Mouse (Mus musculus) myocyte (in vitro differentiated cells): ENCODE results near the gene 4921539E11Rik. TPM values are rescaled to one million over a fixed set of nuclear protein-coding genes. Genes with fewer than 3 reads are reported as not detected.

Source experiments
- H3K27me3 ChIP-seq: one replicate; pipeline ENCODE4 v1.6.1; 2011; ENCODE audit not compliant: control insufficient read depth, insufficient read depth, insufficient read length
- H3K36me3 ChIP-seq: one replicate; pipeline ENCODE4 v1.6.1; 2011; ENCODE audit not compliant: control insufficient read depth, insufficient read depth
- H3K4me2 ChIP-seq: one replicate; pipeline ENCODE4 v1.6.1; 2011; ENCODE audit warnings: low read depth, control low read depth
- H3K4me3 ChIP-seq: one replicate; pipeline ENCODE4 v1.5.1; 2011; ENCODE audit warnings: mild to moderate bottlenecking, control low read depth, moderate library complexity
- H3K79me2 ChIP-seq: one replicate; pipeline ENCODE4 v1.6.1; 2011; ENCODE audit not compliant: control insufficient read depth, insufficient read depth
- H3ac ChIP-seq: one replicate; pipeline ENCODE4 v1.6.1; 2011; ENCODE audit not compliant: control insufficient read depth, insufficient read length
- CEBPB ChIP-seq: IDR thresholded peaks from 2 replicates; pipeline ENCODE4 v1.6.1; 2011; ENCODE audit warnings: mild to moderate bottlenecking, moderate library complexity; ENCODE audit not compliant: poor library complexity, insufficient read depth, severe bottlenecking
- E2F4 ChIP-seq: IDR thresholded peaks from one replicate; pipeline ENCODE4 v1.6.1; 2011; ENCODE audit warnings: mild to moderate bottlenecking, control low read depth, moderate library complexity; ENCODE audit not compliant: insufficient read depth
- MAX ChIP-seq: IDR thresholded peaks from one replicate; pipeline ENCODE4 v1.6.1; 2011; ENCODE audit warnings: low read depth, mild to moderate bottlenecking, control low read depth
- MYOD1 ChIP-seq, 3 experiments: IDR thresholded peaks; one replicate each; pipeline ENCODE4 v1.6.1; 2011; ENCODE audit warnings: control low read depth in 2 of 3, low read depth in 2 of 3, mild to moderate bottlenecking in 2 of 3, moderate library complexity in 1 of 3; ENCODE audit not compliant: insufficient read length in 2 of 3, control insufficient read depth in 1 of 3
- MYOG ChIP-seq, 3 experiments: IDR thresholded peaks; one replicate each; pipeline ENCODE4 v1.6.1; 2011; ENCODE audit warnings: control low read depth in 2 of 3, low read depth in 2 of 3, mild to moderate bottlenecking in 2 of 3; ENCODE audit not compliant: insufficient read length in 2 of 3, control insufficient read depth in 1 of 3, insufficient read depth in 1 of 3
- POLR2A ChIP-seq: IDR thresholded peaks from one replicate; pipeline ENCODE4 v1.6.1; 2011; ENCODE audit warnings: low read depth, mild to moderate bottlenecking, control low read depth, moderate library complexity; ENCODE audit not compliant: insufficient read length
- POLR2AphosphoS2 ChIP-seq: IDR thresholded peaks from one replicate; pipeline ENCODE4 v1.6.1; 2011; ENCODE audit warnings: low read depth, control low read depth; ENCODE audit not compliant: insufficient read length
- REST ChIP-seq: IDR thresholded peaks from one replicate; pipeline ENCODE4 v1.6.1; 2011; ENCODE audit warnings: mild to moderate bottlenecking, control low read depth, moderate library complexity; ENCODE audit not compliant: insufficient read depth, insufficient read length
- SRF ChIP-seq: IDR thresholded peaks from one replicate; pipeline ENCODE4 v1.6.1; 2011; ENCODE audit warnings: low read depth; ENCODE audit not compliant: control insufficient read depth, insufficient read length
- TCF12 ChIP-seq: IDR thresholded peaks from one replicate; pipeline ENCODE4 v1.6.1; 2011; ENCODE audit warnings: mild to moderate bottlenecking, control low read depth; ENCODE audit not compliant: poor library complexity, insufficient read depth, severe bottlenecking
- TCF3 ChIP-seq: IDR thresholded peaks from one replicate; pipeline ENCODE4 v1.6.1; 2011; ENCODE audit warnings: low read depth, control low read depth; ENCODE audit not compliant: insufficient read length
- USF1 ChIP-seq: IDR thresholded peaks from one replicate; pipeline ENCODE4 v1.6.1; 2011; ENCODE audit warnings: low read depth, mild to moderate bottlenecking, control low read depth, moderate library complexity
- polyA plus RNA-seq: library from polyadenylated mRNA; unstranded; fragments of >200 nt; fragmentation: generic; extraction: Trizol; gene quantifications from one replicate; pipeline ENCODE4 v1.2.1, GENCODE M21; 2012; ENCODE audit warnings: missing spikeins

4921539E11Rik gene
- polyA plus RNA-seq, 1 experiment = not detected

DNA sequence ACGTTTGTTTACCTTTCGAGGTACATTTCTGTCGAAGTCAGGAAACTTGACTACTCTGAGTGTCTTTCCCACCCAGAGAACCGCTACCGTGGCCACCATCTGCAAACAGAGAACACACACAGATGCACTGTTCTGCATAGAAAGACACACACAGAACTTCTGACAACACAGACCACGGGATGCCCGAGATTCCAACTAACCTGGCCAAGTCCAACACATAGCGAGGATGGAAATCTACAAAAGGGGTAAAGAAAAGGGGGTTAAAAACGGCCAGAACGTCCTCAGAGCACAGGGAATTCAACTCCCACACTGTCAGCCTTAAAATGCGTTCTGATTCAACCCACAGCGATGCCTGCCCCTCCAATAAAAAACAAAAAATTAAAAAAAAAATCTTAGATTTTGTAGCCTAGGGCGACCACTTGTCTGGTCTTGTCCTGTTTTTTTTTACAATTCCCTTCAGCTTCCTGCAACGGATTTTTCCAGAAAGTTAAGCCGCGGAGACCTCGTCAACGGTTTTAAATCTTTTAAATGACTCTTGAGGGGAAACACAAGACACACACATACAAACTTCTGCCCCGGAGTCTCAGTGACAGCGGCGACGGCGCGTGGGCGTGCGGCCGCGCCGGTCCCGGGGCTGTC, 76.7 kb downstream of the 4921539E11Rik start:
- H3K79me2 ChIP-seq = peaks cover 14% of the 10 kb centered on the region
- no peaks in the 10 kb centered on the region for H3K36me3 ChIP-seq
- peak overlapping the region; percentile 99 for H3K4me2 ChIP-seq
- H3ac ChIP-seq = peak overlapping the region; percentile 62
- no peaks in the 10 kb centered on the region for H3K27me3 ChIP-seq
- TF ChIP-seq TCF3 (no peak), MYOG (IDR thresholded peaks at IDR 0.05; ENCODE audit: control insufficient read depth in 1 of 3, insufficient read depth in 1 of 3, insufficient read length in 2 of 3, low read depth in 2 of 3) (no peak), SRF (no peak), CEBPB (no peak), POLR2A (no peak), MYOD1 (IDR thresholded peaks at IDR 0.05; ENCODE audit: control insufficient read depth in 1 of 3, insufficient read length in 2 of 3, low read depth in 2 of 3) (no peak), MAX (no peak), E2F4 (no peak), TCF12 (no peak), POLR2AphosphoS2 (no peak)
- H3K4me3 ChIP-seq = peak overlapping the region; percentile 62

DNA sequence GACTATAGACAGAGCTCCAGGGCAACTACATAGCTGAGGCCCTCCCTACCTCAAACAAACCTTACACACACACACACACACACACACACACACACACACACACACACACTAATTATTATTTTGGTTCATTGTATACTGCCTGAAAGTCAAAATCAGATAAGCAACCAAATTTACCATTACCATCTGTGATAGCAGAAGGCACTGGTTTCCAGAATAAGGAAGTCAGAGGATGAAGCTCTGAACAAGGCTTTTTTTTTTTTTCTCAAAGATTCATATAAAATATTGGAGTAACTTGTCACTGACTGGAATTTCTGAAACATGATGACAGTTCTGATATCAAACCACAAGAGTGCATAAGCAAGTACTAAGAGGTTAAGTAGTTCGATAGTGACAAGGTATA, 82.1 kb downstream of the 4921539E11Rik start:
- H3K36me3 ChIP-seq = peaks cover 12% of the 10 kb centered on the region
- H3K4me2 ChIP-seq = no peak overlapping the region

DNA sequence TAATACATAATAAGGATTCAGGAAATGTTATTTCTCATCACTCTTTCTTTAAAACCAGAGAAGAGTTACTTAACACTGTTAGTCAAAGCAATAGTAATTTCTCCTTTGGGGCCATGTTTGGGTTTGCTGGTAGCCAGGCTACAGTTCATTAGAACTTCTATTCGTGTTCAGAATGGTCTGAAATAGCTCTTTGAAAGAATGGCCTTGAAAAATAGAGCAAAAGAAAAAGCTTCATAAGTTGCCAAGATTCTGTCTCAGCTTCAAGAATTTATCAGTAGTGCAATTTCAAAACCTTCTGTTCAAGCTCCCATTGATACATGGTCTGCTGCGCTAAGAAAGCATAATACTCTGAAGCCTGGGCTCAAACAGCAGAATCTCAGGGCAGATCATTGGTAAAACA, 87.0 kb downstream of the 4921539E11Rik start:
- no peak overlapping the region for H3ac ChIP-seq
- peaks cover 17% of the 10 kb centered on the region for H3K36me3 ChIP-seq
- TF ChIP-seq TCF3 (no peak), USF1 (no peak), MYOG (IDR thresholded peaks at IDR 0.05; ENCODE audit: control insufficient read depth in 1 of 3, insufficient read depth in 1 of 3, insufficient read length in 2 of 3, low read depth in 2 of 3) (no peak), TCF12 (no peak), MYOD1 (IDR thresholded peaks at IDR 0.05; ENCODE audit: control insufficient read depth in 1 of 3, insufficient read length in 2 of 3, low read depth in 2 of 3) (no peak), CEBPB (no peak), E2F4 (no peak), POLR2A (no peak)
- H3K4me3 ChIP-seq = no peak overlapping the region
- no peaks in the 10 kb centered on the region for H3K79me2 ChIP-seq
- H3K27me3 ChIP-seq = no peaks in the 10 kb centered on the region
- no peak overlapping the region for H3K4me2 ChIP-seq

More for the DNA sequence above, 82.1 kb downstream of the 4921539E11Rik start:
- Histone ChIP-seq H3K79me2 (peaks cover 5% of the 10 kb centered on the region), H3K27me3 (no peaks in the 10 kb centered on the region), H3ac (no peak overlapping the region), H3K4me3 (no peak overlapping the region)
- TF ChIP-seq MYOG (IDR thresholded peaks at IDR 0.05; ENCODE audit: control insufficient read depth in 1 of 3, insufficient read depth in 1 of 3, insufficient read length in 2 of 3, low read depth in 2 of 3) (no peak), REST (no peak), TCF12 (no peak), SRF (no peak), CEBPB (no peak), USF1 (no peak), E2F4 (no peak), POLR2A (no peak), MYOD1 (IDR thresholded peaks at IDR 0.05; ENCODE audit: control insufficient read depth in 1 of 3, insufficient read length in 2 of 3, low read depth in 2 of 3) (no peak)

DNA sequence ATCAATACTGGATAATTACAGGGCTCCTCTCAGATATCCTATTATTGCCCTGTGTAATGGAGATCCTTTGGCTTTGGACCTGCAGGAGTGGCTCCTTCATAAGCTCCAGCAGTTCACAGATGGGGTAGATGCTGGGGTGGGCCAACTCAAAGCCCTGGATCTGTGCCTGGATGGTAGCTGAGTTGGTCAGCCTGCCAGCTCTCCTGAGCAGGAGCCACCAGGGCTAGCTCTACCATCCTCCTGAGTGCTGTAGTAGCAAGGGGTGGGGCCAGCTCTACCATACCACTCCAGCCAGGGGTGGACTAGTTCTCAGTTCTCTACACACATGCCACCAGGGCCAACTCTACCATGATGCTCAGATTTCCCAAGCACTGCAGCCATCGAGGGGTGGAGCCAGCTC, 90.6 kb downstream of the 4921539E11Rik start:
- Histone ChIP-seq H3ac (no peak overlapping the region), H3K36me3 (peaks cover 19% of the 10 kb centered on the region), H3K4me2 (no peak overlapping the region), H3K27me3 (no peaks in the 10 kb centered on the region), H3K4me3 (no peak overlapping the region), H3K79me2 (no peaks in the 10 kb centered on the region)
- TF ChIP-seq TCF3 = no peak
- no peak for TF ChIP-seq MYOD1 (IDR thresholded peaks at IDR 0.05; ENCODE audit: control insufficient read depth in 1 of 3, insufficient read length in 2 of 3, low read depth in 2 of 3)
- no peak for TF ChIP-seq POLR2A
- TF ChIP-seq MAX = no peak
- no peak for TF ChIP-seq CEBPB
- no peak for TF ChIP-seq TCF12
- TF ChIP-seq SRF = no peak
- TF ChIP-seq REST = no peak
- TF ChIP-seq POLR2AphosphoS2 = no peak
- TF ChIP-seq MYOG (IDR thresholded peaks at IDR 0.05; ENCODE audit: control insufficient read depth in 1 of 3, insufficient read depth in 1 of 3, insufficient read length in 2 of 3, low read depth in 2 of 3) = no peak
- no peak for TF ChIP-seq USF1
- no peak for TF ChIP-seq E2F4

DNA sequence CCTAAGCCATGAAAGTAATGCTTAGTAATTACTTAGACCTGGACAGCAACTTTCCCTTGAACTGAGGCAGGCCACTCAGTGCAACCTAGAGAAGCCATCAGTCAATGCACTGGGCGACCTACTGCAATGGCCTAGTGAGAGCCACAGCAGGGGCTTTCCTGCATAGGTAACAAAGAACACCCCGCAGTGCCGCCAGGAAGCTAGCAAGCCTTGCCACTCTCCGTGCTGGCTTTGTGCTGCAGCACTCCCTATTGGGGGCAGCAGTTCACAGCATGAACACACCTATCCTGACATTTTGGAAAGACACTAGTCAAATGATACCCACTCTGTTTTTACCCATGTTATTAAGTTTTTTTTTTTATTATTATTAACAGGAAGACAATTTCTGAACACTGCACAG, 91.6 kb downstream of the 4921539E11Rik start:
- H3K36me3 ChIP-seq = peaks cover 11% of the 10 kb centered on the region
- TF ChIP-seq MYOG (IDR thresholded peaks at IDR 0.05; ENCODE audit: control insufficient read depth in 1 of 3, insufficient read depth in 1 of 3, insufficient read length in 2 of 3, low read depth in 2 of 3) = no peak
- no peak for TF ChIP-seq MAX
- TF ChIP-seq SRF = no peak
- no peak for TF ChIP-seq USF1
- no peak for TF ChIP-seq POLR2A
- TF ChIP-seq TCF12 = no peak
- TF ChIP-seq POLR2AphosphoS2 = no peak
- no peak for TF ChIP-seq REST
- TF ChIP-seq E2F4 = no peak
- TF ChIP-seq CEBPB = no peak
- no peak for TF ChIP-seq TCF3
- no peak for TF ChIP-seq MYOD1 (IDR thresholded peaks at IDR 0.05; ENCODE audit: control insufficient read depth in 1 of 3, insufficient read length in 2 of 3, low read depth in 2 of 3)

More for the DNA sequence above, 91.6 kb downstream of the 4921539E11Rik start:
- Histone ChIP-seq H3K27me3 (no peaks in the 10 kb centered on the region), H3ac (no peak overlapping the region), H3K79me2 (no peaks in the 10 kb centered on the region), H3K4me2 (no peak overlapping the region), H3K4me3 (no peak overlapping the region)
